Mouse (Mus musculus): ENCODE measurements at regions not wholly inside any gene's neighbourhood (a gene's known extent, or its start where the extent isn't known, plus 50 kb on each side); places are given as distances from the start of the nearest gene placed in this dataset.

DNA sequence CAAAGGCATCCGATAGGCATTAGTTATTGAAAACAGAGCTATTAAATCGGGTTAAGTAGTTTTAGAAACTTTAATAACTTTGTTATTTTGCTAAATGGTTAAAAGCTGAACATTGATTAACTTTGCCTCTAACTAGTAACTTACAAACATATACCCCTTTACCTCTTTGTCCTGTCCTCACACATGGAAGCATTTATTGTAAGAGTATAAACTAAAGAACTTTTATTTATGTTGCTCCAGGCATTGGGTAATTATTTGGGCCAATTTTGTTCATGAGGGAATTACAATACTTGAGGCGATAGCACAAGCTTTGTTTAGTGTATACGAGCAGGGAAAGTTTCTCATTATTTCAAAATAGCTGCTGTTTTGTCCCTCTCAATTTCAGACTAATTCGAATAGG is 328.4 kb upstream of the Gm9008 start:
- in situ Hi-C loops (cut with MboI, MseI) = no loop called here

DNA sequence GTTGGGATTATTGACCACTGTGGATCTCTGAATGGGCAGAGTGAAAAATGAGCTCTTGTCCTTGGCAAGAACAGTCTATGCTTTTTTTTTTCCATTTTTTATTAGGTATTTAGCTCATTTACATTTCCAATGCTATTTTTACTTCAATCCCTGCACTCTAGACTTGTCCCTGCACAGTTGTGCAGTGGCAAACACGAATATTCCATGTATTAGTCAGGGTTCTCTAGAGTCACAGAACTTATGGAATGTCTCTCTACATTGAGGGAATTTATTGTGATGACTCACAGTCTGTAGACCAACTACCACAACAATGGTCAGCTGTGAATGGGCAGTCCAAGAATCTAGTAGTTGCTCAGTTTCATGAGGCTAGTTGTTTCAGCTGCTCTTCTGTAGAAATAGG is 305.4 kb upstream of the Gm9008 start:
- in situ Hi-C loops (cut with MboI, MseI) = loop anchor here (10.0 kb wide), 1 partner anchor 1202 kb away; no protein-coding TSS in a partner anchor

DNA sequence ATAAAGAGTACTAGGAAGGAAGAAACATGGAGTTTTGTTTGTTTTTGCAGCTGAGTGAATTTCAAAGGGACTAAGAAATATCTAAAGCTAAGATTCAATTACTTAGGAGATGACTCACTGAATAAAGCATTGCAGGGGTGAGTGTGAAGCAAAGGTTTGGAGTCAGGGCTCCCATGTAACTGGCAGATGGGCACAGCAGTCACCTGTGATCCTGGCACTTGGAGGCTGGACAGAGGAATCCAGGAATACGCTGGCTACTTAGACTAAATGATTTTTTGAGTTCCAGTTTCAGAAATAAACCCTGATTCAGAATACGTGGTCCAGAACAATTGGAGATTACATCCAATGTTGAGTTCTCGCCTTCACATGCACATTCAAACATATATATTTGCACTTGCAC is 282.6 kb upstream of the Gm9008 start:
- in situ Hi-C loops (cut with MboI, MseI) = no loop called here

DNA sequence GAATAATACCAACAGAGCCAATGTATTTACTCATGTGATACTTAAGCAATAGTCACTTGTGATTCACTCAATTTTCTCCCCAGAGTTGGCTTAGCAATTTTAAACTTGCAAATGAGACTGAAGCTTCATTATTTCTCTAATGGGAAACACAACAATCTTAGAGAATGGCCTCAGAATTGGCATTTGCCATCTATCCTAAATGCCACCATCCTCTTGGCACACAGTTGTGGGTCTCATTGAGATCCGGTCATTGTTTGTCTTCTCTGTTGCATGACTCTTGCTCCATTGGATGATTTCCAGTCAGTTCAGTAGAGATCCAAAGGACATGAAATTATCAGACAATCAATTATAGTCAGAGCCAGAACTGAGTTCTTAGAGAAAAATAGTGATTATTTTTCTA is 280.6 kb upstream of the Gm9008 start:
- in situ Hi-C loops (cut with MboI, MseI) = loop anchor here (10.0 kb wide), 1 partner anchor 1297 kb away; no protein-coding TSS in a partner anchor

DNA sequence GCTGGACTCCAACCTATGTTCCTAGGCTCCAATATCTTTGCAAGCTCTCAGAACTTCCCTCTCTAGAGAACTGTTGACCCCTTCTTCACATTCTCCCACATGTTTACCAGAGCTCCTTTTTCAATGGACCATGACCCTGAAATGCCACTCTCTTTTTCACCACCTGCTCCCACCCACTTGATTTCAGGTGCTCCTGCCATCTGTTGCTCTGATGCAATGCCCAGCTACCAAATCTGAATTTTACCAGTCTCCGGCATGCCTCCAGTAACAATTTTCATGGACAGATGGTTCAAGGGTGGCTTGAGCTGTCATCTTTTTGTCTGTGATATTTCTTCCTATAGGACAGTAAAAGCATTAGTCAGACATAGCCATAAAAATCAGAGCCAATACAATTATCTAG is 279.5 kb upstream of the Gm9008 start:
- in situ Hi-C loops (cut with MboI, MseI) = loop anchor here (10.0 kb wide), 1 partner anchor 1298 kb away; no protein-coding TSS in a partner anchor

DNA sequence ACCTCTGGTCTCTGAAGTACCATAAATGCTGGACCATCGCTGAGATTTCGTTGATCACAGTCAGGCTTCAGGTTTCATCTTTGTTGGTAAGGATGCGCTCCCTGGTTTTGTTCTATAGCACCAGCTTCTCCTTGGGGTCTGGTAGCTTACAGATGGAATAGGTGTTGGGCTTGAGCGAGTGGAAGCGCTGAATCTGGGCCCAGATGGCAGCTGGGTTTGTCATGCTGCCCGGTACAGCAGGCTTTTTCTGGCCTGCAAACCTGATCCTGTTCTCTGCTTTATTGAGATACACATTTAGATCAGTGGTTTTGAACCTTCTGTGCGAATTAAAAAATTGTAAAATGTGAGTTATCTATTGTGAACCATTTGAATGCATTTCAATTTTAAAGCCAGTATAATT is 266.3 kb upstream of the Gm9008 start:
- in situ Hi-C loops (cut with MboI, MseI) = no loop called here

DNA sequence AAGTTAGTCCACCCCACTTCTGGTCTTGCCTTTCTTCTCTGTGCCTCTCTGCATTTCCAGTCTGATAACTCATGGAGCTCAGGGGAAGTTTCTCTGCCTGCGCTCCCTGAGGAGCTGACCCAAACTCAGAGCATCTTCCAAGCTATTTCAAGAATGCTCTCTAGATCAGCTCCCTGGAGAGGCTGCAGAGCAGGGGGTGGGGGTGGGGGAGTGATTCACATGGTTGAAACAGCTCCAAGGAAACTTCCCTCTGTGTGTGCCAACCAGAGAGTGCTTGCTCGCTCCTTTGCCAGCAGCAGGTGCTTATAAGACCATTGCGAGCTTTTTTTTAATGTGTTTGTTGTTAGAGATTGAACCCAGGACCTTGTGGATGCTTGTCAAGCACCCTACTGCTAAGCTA is 257.3 kb upstream of the Gm9008 start:
- in situ Hi-C loops (cut with MboI, MseI) = no loop called here

All from regulatory T cell (primary cell).